Mouse (Mus musculus) hindbrain, embryonic 16.5 days (tissue): Measurements from ENCODE around the gene Lin54. TPM values are rescaled to one million over a fixed set of nuclear protein-coding genes. Genes with fewer than 3 reads are reported as not detected.

Experiments used
- ATAC-seq: fragments of 200-750 bp; cut with Nextera tagmentation; 2 replicates; pipeline ENCODE4 v1.8.0; 2017; ENCODE audit warnings: moderate TSS enrichment, moderate library complexity
- H3K27ac ChIP-seq: fragments of 300-500 bp; sonication (generic); 2 replicates; pipeline ENCODE4 v1.5.1; 2014; ENCODE audit warnings: low read depth, mild to moderate bottlenecking, control low read depth, low read length, moderate library complexity
- H3K27me3 ChIP-seq: fragments of 300-500 bp; sonication (generic); replicated peaks from 2 replicates; pipeline ENCODE4 v1.6.1; 2014; ENCODE audit warnings: low read length; ENCODE audit not compliant: control insufficient read depth, insufficient read depth
- H3K36me3 ChIP-seq: fragments of 300-500 bp; sonication (generic); 2 replicates; pipeline ENCODE4 v1.6.1; 2014; ENCODE audit warnings: mild to moderate bottlenecking, low read length, moderate library complexity, mixed read lengths; ENCODE audit not compliant: control insufficient read depth, insufficient read depth
- H3K4me1 ChIP-seq: fragments of 300-500 bp; sonication (generic); 2 replicates; pipeline ENCODE4 v1.6.1; 2014; ENCODE audit warnings: low read depth, low read length; ENCODE audit not compliant: control insufficient read depth, insufficient read depth
- H3K4me2 ChIP-seq: fragments of 300-500 bp; sonication (generic); 2 replicates; pipeline ENCODE4 v1.6.1; 2014; ENCODE audit warnings: mild to moderate bottlenecking, low read length, control low read depth, moderate library complexity
- H3K4me3 ChIP-seq: fragments of 300-500 bp; sonication (generic); 2 replicates; pipeline ENCODE4 v1.5.1; 2014; ENCODE audit warnings: mild to moderate bottlenecking, low read length, control low read depth, moderate library complexity
- H3K9ac ChIP-seq: fragments of 300-500 bp; sonication (generic); 2 replicates; pipeline ENCODE4 v1.6.1; 2014; ENCODE audit warnings: low read depth, mild to moderate bottlenecking, control low read depth, low read length, moderate library complexity
- H3K9me3 ChIP-seq: fragments of 300-500 bp; sonication (generic); 2 replicates; pipeline ENCODE4 v1.6.1; 2014; ENCODE audit warnings: mild to moderate bottlenecking, low read length, moderate library complexity; ENCODE audit not compliant: control insufficient read depth
- WGBS: fragments of 180-500 bp; shearing (Covaris S2); extraction: QIAGEN DNeasy Blood & Tissue Kit; methylation state at CpG from one replicate; pipeline ENCODE4 v1.1.7; 2014; 5-methylcytosine and 5-hydroxymethylcytosine counted together
- polyA plus RNA-seq: library from polyadenylated mRNA; unstranded; fragments of >200 nt; fragmentation: Nextera tagmentation; extraction: Ambion mirVana; gene quantifications from 2 replicates; pipeline ENCODE4 v1.2.1, GENCODE M21; 2015

Lin54 gene
- polyA plus RNA-seq, 1 experiment from 2014 or later: 7.7 TPM

- 80% methylated on average over 2 of the region's 2 CpGs for WGBS
- no peak for ATAC-seq
- Histone ChIP-seq H3K9me3 (no peaks in the 10 kb centered on the region), H3K4me2 (no peak overlapping the region), H3K4me3 (no peak overlapping the region), H3K27ac (no peak overlapping the region), H3K36me3 (peaks cover 27% of the 10 kb centered on the region), H3K4me1 (peaks cover 13% of the 10 kb centered on the region), H3K27me3 (no peaks in the 10 kb centered on the region), H3K9ac (no peak overlapping the region)
Observed at GRCm38 (mm10) chr5:100418077-100418476, 82.4 kb downstream of the Lin54 start.

- Histone ChIP-seq H3K9ac (peak within 1 kb of the TSS; percentile 83), H3K4me1 (peaks cover 10% of the 10 kb centered on the region), H3K4me2 (peak within 1 kb of the TSS; percentile 69), H3K36me3 (peaks cover 14% of the 10 kb centered on the region; the same call in 1 of the 2 replicates), H3K4me3 (peak within 1 kb of the TSS; percentile 86), H3K9me3 (no peaks in the 10 kb centered on the region), H3K27me3 (no peaks in the 10 kb centered on the region), H3K27ac (peak within 1 kb of the TSS; percentile 88)
- peak; percentile 99 for ATAC-seq
- under 1% methylated on average over 64 of the region's 82 CpGs for WGBS
Observed at GRCm38 (mm10) chr5:100415761-100416590, 84.5 kb downstream of the Lin54 start, which contains the start of gene Sec31a. Sec31a (minus strand) TSS chr5:100416234.

GRCm38 (mm10) chr5:100414474-100415196 lies 85.8 kb downstream of the Lin54 start:
- no peaks in the 10 kb centered on the region for H3K27me3 ChIP-seq
- H3K36me3 ChIP-seq: peaks cover 5% of the 10 kb centered on the region; the same call in 1 of the 2 replicates
- H3K27ac ChIP-seq: no peak overlapping the region
- H3K4me2 ChIP-seq: peak overlapping the region; percentile 69
- H3K9ac ChIP-seq: no peak overlapping the region
- 74% methylated on average over 11 of the region's 11 CpGs for WGBS
- peak overlapping the region; percentile 86 for H3K4me3 ChIP-seq
- H3K9me3 ChIP-seq: no peaks in the 10 kb centered on the region
- peaks cover 10% of the 10 kb centered on the region for H3K4me1 ChIP-seq
- ATAC-seq: no peak

GRCm38 (mm10) chr5:100412886-100413285 lies 87.6 kb downstream of the Lin54 start:
- no peak overlapping the region for H3K4me3 ChIP-seq
- peaks cover 10% of the 10 kb centered on the region for H3K4me1 ChIP-seq
- 90% methylated on average over 3 of the region's 3 CpGs for WGBS
- H3K9ac ChIP-seq: no peak overlapping the region
- no peak for ATAC-seq
- H3K27ac ChIP-seq: no peak overlapping the region
- no peaks in the 10 kb centered on the region for H3K36me3 ChIP-seq
- H3K9me3 ChIP-seq: no peaks in the 10 kb centered on the region
- no peaks in the 10 kb centered on the region for H3K27me3 ChIP-seq
- H3K4me2 ChIP-seq: no peak overlapping the region

GRCm38 (mm10) chr5:100410281-100410680 lies 90.2 kb downstream of the Lin54 start:
- no peak overlapping the region for H3K9ac ChIP-seq
- H3K27ac ChIP-seq: no peak overlapping the region
- H3K4me2 ChIP-seq: no peak overlapping the region
- ATAC-seq: no peak
- H3K27me3 ChIP-seq: no peaks in the 10 kb centered on the region
- no peaks in the 10 kb centered on the region for H3K9me3 ChIP-seq
- peaks cover 6% of the 10 kb centered on the region for H3K4me1 ChIP-seq
- H3K36me3 ChIP-seq: peaks cover under 1% of the 10 kb centered on the region
- no peak overlapping the region for H3K4me3 ChIP-seq
- WGBS: 93% methylated on average over 5 of the region's 5 CpGs

- Histone ChIP-seq H3K4me1 (no peaks in the 10 kb centered on the region), H3K4me2 (no peak overlapping the region), H3K4me3 (no peak overlapping the region), H3K9me3 (no peaks in the 10 kb centered on the region), H3K27ac (no peak overlapping the region), H3K36me3 (peaks cover 12% of the 10 kb centered on the region), H3K27me3 (no peaks in the 10 kb centered on the region), H3K9ac (no peak overlapping the region)
- no peak for ATAC-seq
- 80% methylated on average over 5 of the region's 5 CpGs for WGBS
Observed at GRCm38 (mm10) chr5:100408485-100408884, 92.0 kb downstream of the Lin54 start.

- H3K9me3 ChIP-seq: no peaks in the 10 kb centered on the region
- no peak overlapping the region for H3K4me3 ChIP-seq
- WGBS: 98% methylated on average over 3 of the region's 3 CpGs
- no peaks in the 10 kb centered on the region for H3K4me1 ChIP-seq
- H3K4me2 ChIP-seq: no peak overlapping the region
- H3K9ac ChIP-seq: no peak overlapping the region
- H3K27me3 ChIP-seq: no peaks in the 10 kb centered on the region
- peaks cover 35% of the 10 kb centered on the region for H3K36me3 ChIP-seq
- no peak for ATAC-seq
- no peak overlapping the region for H3K27ac ChIP-seq
Observed at GRCm38 (mm10) chr5:100396753-100397152, 103.7 kb downstream of the Lin54 start.

- Histone ChIP-seq H3K27ac (no peak overlapping the region), H3K4me2 (no peak overlapping the region), H3K4me3 (no peak overlapping the region), H3K4me1 (no peaks in the 10 kb centered on the region), H3K9me3 (no peaks in the 10 kb centered on the region), H3K36me3 (peaks cover 39% of the 10 kb centered on the region), H3K27me3 (no peaks in the 10 kb centered on the region), H3K9ac (no peak overlapping the region)
- no peak for ATAC-seq
- 79% methylated on average over 3 of the region's 3 CpGs for WGBS
Observed at GRCm38 (mm10) chr5:100393681-100394080, 106.8 kb downstream of the Lin54 start.

GRCm38 (mm10) chr5:100392436-100392955 lies 107.9 kb downstream of the Lin54 start:
- no peak for ATAC-seq
- Histone ChIP-seq H3K36me3 (peaks cover 37% of the 10 kb centered on the region), H3K4me3 (no peak overlapping the region), H3K4me2 (no peak overlapping the region), H3K4me1 (no peaks in the 10 kb centered on the region), H3K27ac (no peak overlapping the region), H3K9ac (no peak overlapping the region), H3K27me3 (no peaks in the 10 kb centered on the region), H3K9me3 (no peaks in the 10 kb centered on the region)
- 90% methylated on average over 20 of the region's 20 CpGs for WGBS
